Mouse (Mus musculus) heart, embryonic 14.5 days (tissue): ENCODE measurements at regions not wholly inside any gene's neighbourhood (a gene's known extent, or its start where the extent isn't known, plus 50 kb on each side); places are given as distances from the start of the nearest gene placed in this dataset.

Source experiments
- ATAC-seq: fragments of 200-750 bp; cut with Nextera tagmentation; 2 replicates; pipeline ENCODE4 v1.8.0; 2017; ENCODE audit warnings: low read depth, moderate TSS enrichment; ENCODE audit not compliant: insufficient number of reproducible peaks, insufficient read depth, low FRiP score
- H3K27ac ChIP-seq, 2 experiments: fragments of 200-500 bp in 1 of 2; fragments of 300-500 bp in 1 of 2; sonication (generic) in 1 of 2; replicated peaks in 1 of 2; 2 replicates each; pipeline ENCODE4 v1.5.1; 2012 to 2014; ENCODE audit warnings: low read depth in 2 of 2, low read length in 2 of 2, control low read depth in 1 of 2, mild to moderate bottlenecking in 1 of 2, mixed read lengths in 1 of 2; ENCODE audit not compliant: control insufficient read depth in 1 of 2, insufficient read depth in 1 of 2
- H3K27me3 ChIP-seq: fragments of 300-500 bp; sonication (generic); 2 replicates; pipeline ENCODE4 v1.6.1; 2014; ENCODE audit warnings: mild to moderate bottlenecking, low read length, control low read depth; ENCODE audit not compliant: control insufficient read depth, insufficient read depth
- H3K36me3 ChIP-seq: fragments of 300-500 bp; sonication (generic); 2 replicates; pipeline ENCODE4 v1.6.1; 2014; ENCODE audit warnings: mild to moderate bottlenecking, control low read depth, low read length, mixed read lengths; ENCODE audit not compliant: control insufficient read depth, insufficient read depth
- H3K4me1 ChIP-seq, 2 experiments: fragments of 200-500 bp in 1 of 2; fragments of 300-500 bp in 1 of 2; sonication (generic) in 1 of 2; 2 replicates each; pipeline ENCODE4 v1.6.1; 2012 to 2014; ENCODE audit warnings: low read length in 2 of 2, control low read depth in 1 of 2, mixed read lengths in 1 of 2; ENCODE audit not compliant: control insufficient read depth in 2 of 2, insufficient read depth in 2 of 2
- H3K4me2 ChIP-seq: fragments of 300-500 bp; sonication (generic); 2 replicates; pipeline ENCODE4 v1.6.1; 2014; ENCODE audit warnings: mild to moderate bottlenecking, low read length
- H3K4me3 ChIP-seq, 2 experiments: fragments of 200-500 bp in 1 of 2; fragments of 300-500 bp in 1 of 2; sonication (generic) in 1 of 2; 2 replicates each; pipeline ENCODE4 v1.5.1; 2012 to 2014; ENCODE audit warnings: low read length in 2 of 2, mild to moderate bottlenecking in 2 of 2, control low read depth in 1 of 2, low read depth in 1 of 2, moderate library complexity in 1 of 2; ENCODE audit not compliant: control insufficient read depth in 1 of 2, insufficient read depth in 1 of 2
- H3K9ac ChIP-seq: fragments of 300-500 bp; sonication (generic); 2 replicates; pipeline ENCODE4 v1.6.1; 2014; ENCODE audit warnings: mild to moderate bottlenecking, low read length
- H3K9me3 ChIP-seq: fragments of 300-500 bp; sonication (generic); 2 replicates; pipeline ENCODE4 v1.6.1; 2016; ENCODE audit warnings: low read length, control low read depth; ENCODE audit not compliant: control insufficient read depth
- WGBS: fragments of 180-500 bp; shearing (Covaris S2); extraction: QIAGEN DNeasy Blood & Tissue Kit; methylation state at CpG from one replicate; pipeline ENCODE4 v1.1.7; 2014; 5-methylcytosine and 5-hydroxymethylcytosine counted together

GRCm38 (mm10) chr14:71670435-71670834 is 821.2 kb downstream of the Gm9195 start:
- Histone ChIP-seq H3K27ac (no peak overlapping the region), H3K4me1 (no peaks in the 10 kb centered on the region), H3K4me2 (no peak overlapping the region), H3K36me3 (no peaks in the 10 kb centered on the region), H3K9ac (no peak overlapping the region), H3K4me3 (no peak overlapping the region), H3K9me3 (no peaks in the 10 kb centered on the region), H3K27me3 (no peaks in the 10 kb centered on the region; the same call in 1 of the 2 replicates)
- ATAC-seq: 0 out of 2 replicates have a peak, but pooled peaks have one; percentile 54
- 4% methylated on average over 1 of the region's 1 CpGs for WGBS

- no peaks in the 10 kb centered on the region; the same call in 1 of the 2 replicates for H3K27me3 ChIP-seq
- H3K9ac ChIP-seq: no peak overlapping the region
- no peaks in the 10 kb centered on the region for H3K4me1 ChIP-seq
- no peak overlapping the region for H3K4me2 ChIP-seq
- H3K27ac ChIP-seq: no peak overlapping the region
- 83% methylated on average over 1 of the region's 1 CpGs for WGBS
- no peaks in the 10 kb centered on the region for H3K36me3 ChIP-seq
- no peak overlapping the region for H3K4me3 ChIP-seq
- H3K9me3 ChIP-seq: no peaks in the 10 kb centered on the region
- ATAC-seq: no peak
Observed at GRCm38 (mm10) chr14:71666656-71667055, 825.0 kb downstream of the Gm9195 start.

GRCm38 (mm10) chr14:71660166-71660565 is 831.5 kb downstream of the Gm9195 start:
- H3K9ac ChIP-seq: no peak overlapping the region
- no peak overlapping the region for H3K4me3 ChIP-seq
- ATAC-seq: 0 out of 2 replicates have a peak, but pooled peaks have one; percentile 56
- H3K4me2 ChIP-seq: no peak overlapping the region
- no peaks in the 10 kb centered on the region for H3K36me3 ChIP-seq
- H3K9me3 ChIP-seq: no peaks in the 10 kb centered on the region
- H3K4me1 ChIP-seq: peaks cover 0 to 5% of the 10 kb centered on the region in 2 experiments; a peak in 1 of 4 replicates
- WGBS: 24% methylated on average over 2 of the region's 2 CpGs
- no peak overlapping the region for H3K27ac ChIP-seq
- H3K27me3 ChIP-seq: no peaks in the 10 kb centered on the region

GRCm38 (mm10) chr14:71654785-71655627 is 836.6 kb downstream of the Gm9195 start:
- ATAC-seq: no peak
- 86% methylated on average over 3 of the region's 3 CpGs for WGBS
- H3K4me1 ChIP-seq: no peaks in the 10 kb centered on the region

GRCm38 (mm10) chr14:71642536-71642935 is 849.1 kb downstream of the Gm9195 start:
- H3K36me3 ChIP-seq: no peaks in the 10 kb centered on the region
- H3K9me3 ChIP-seq: no peaks in the 10 kb centered on the region
- H3K27me3 ChIP-seq: no peaks in the 10 kb centered on the region
- no peaks in the 10 kb centered on the region for H3K4me1 ChIP-seq
- H3K4me3 ChIP-seq: no peak overlapping the region
- no peak overlapping the region for H3K9ac ChIP-seq
- no peak for ATAC-seq
- H3K27ac ChIP-seq: no peak overlapping the region
- no peak overlapping the region for H3K4me2 ChIP-seq
- 73% methylated on average over 1 of the region's 1 CpGs for WGBS

More at GRCm38 (mm10) chr14:71654785-71655627, 836.6 kb downstream of the Gm9195 start:
- H3K9ac ChIP-seq: no peak overlapping the region
- H3K4me2 ChIP-seq: no peak overlapping the region
- H3K36me3 ChIP-seq: no peaks in the 10 kb centered on the region
- H3K27me3 ChIP-seq: no peaks in the 10 kb centered on the region
- no peak overlapping the region for H3K4me3 ChIP-seq
- H3K27ac ChIP-seq: no peak overlapping the region
- H3K9me3 ChIP-seq: no peaks in the 10 kb centered on the region

GRCm38 (mm10) chr14:71639083-71639482 is 852.6 kb downstream of the Gm9195 start:
- Histone ChIP-seq H3K27me3 (no peaks in the 10 kb centered on the region), H3K9me3 (no peaks in the 10 kb centered on the region), H3K9ac (no peak overlapping the region), H3K4me3 (no peak overlapping the region), H3K36me3 (no peaks in the 10 kb centered on the region), H3K27ac (no peak overlapping the region), H3K4me2 (no peak overlapping the region), H3K4me1 (no peaks in the 10 kb centered on the region)
- WGBS: 59% methylated on average over 1 of the region's 1 CpGs
- ATAC-seq: no peak

GRCm38 (mm10) chr14:71635091-71635490 is 856.5 kb downstream of the Gm9195 start:
- no peak for ATAC-seq
- Histone ChIP-seq H3K36me3 (no peaks in the 10 kb centered on the region), H3K27me3 (no peaks in the 10 kb centered on the region), H3K9me3 (no peaks in the 10 kb centered on the region), H3K4me1 (no peaks in the 10 kb centered on the region), H3K9ac (no peak overlapping the region), H3K27ac (no peak overlapping the region), H3K4me3 (no peak overlapping the region), H3K4me2 (no peak overlapping the region)
- WGBS: 82% methylated on average over 1 of the region's 1 CpGs
